21 mouse cellular contexts compared by ENCODE assay signal in genomic region chr5:147023245-147023970, GRCm38 (mm10). TPM values are rescaled to one million over a fixed set of nuclear protein-coding genes. Genes with fewer than 3 reads are reported as not detected.
DNase-seq lines count a peak whose midpoint lies in the region; ATAC-seq and TF ChIP-seq lines count a peak whose summit lies in the region.
"Had no signal": no experiment of that assay in that cellular context is flagged by ENCODE, and none has a peak within 500 bp of the region (broad histone marks: within the 10 kb centered on the region; RNA-seq: fewer than 3 reads in every experiment).

No protein-coding gene starts in this region.

- H3K9me3 ChIP-seq in hindbrain, embryonic 13.5 days, result no peaks in the 10 kb centered on the region
- H3K9me3 ChIP-seq in hindbrain, postnatal 0 days (ENCODE audit: low read length), result no peaks in the 10 kb centered on the region
- H3K9me3 ChIP-seq: embryonic facial prominence, embryonic 13.5 days; forebrain, embryonic 15.5 days; G1E; limb, embryonic 15.5 days; liver, embryonic 15.5 days; midbrain, embryonic 15.5 days had no signal

- H3K27me3 ChIP-seq in hindbrain, embryonic 13.5 days, result no peaks in the 10 kb centered on the region
- H3K27me3 ChIP-seq in hindbrain, postnatal 0 days (ENCODE audit: insufficient read depth, low read length), result no peaks in the 10 kb centered on the region
- no peaks in the 10 kb centered on the region for H3K27me3 ChIP-seq in testis, adult 2 months (ENCODE audit: control insufficient read depth, insufficient read depth, low read length)
- H3K27me3 ChIP-seq: embryonic facial prominence, embryonic 13.5 days; forebrain, embryonic 15.5 days; limb, embryonic 15.5 days; liver, embryonic 15.5 days; midbrain, embryonic 15.5 days had no signal

- peaks cover 30% of the 10 kb centered on the region for H3K36me3 ChIP-seq in hindbrain, embryonic 13.5 days
- H3K36me3 ChIP-seq in hindbrain, postnatal 0 days (ENCODE audit: insufficient read depth, low read length), result peaks cover 12% of the 10 kb centered on the region; the same call in 1 of the 2 replicates
- H3K36me3 ChIP-seq in testis, adult 2 months (ENCODE audit: control insufficient read depth, insufficient read depth, low read length), result peaks cover 1% of the 10 kb centered on the region
- H3K36me3 ChIP-seq: midbrain, embryonic 15.5 days had no signal

- no peak overlapping the region for H3K27ac ChIP-seq in hindbrain, embryonic 13.5 days
- no peak overlapping the region for H3K27ac ChIP-seq in hindbrain, postnatal 0 days
- H3K27ac ChIP-seq in testis, adult 2 months (ENCODE audit: control insufficient read depth, insufficient read depth, low read depth, low read length), result 0 out of 2 replicates have a peak overlapping the region, but pooled peaks have one; percentile 10
- H3K27ac ChIP-seq: embryonic facial prominence, embryonic 13.5 days; forebrain, embryonic 15.5 days; heart, adult 2 months; limb, embryonic 15.5 days; liver, embryonic 15.5 days; midbrain, embryonic 15.5 days; stomach, postnatal 0 days had no signal

- H3K4me2 ChIP-seq in hindbrain, embryonic 13.5 days, result no peak overlapping the region
- no peak overlapping the region for H3K4me2 ChIP-seq in hindbrain, postnatal 0 days (ENCODE audit: low read depth, low read length)
- H3K4me2 ChIP-seq: embryonic facial prominence, embryonic 13.5 days; forebrain, embryonic 15.5 days; limb, embryonic 15.5 days; liver, embryonic 15.5 days; midbrain, embryonic 15.5 days had no signal

- 0 out of 2 replicates have a peak overlapping the region, but pooled peaks have one; percentile 5 for H3K9ac ChIP-seq in hindbrain, embryonic 13.5 days
- H3K9ac ChIP-seq in hindbrain, postnatal 0 days (replicated peaks; ENCODE audit: low read length), result no peak overlapping the region
- H3K9ac ChIP-seq: embryonic facial prominence, embryonic 13.5 days; forebrain, embryonic 15.5 days; limb, embryonic 15.5 days; liver, embryonic 15.5 days; midbrain, embryonic 15.5 days had no signal

- TF ChIP-seq CTCF in hindbrain, postnatal 0 days (IDR thresholded peaks at IDR 0.05; ENCODE audit: low read depth), result no peak
- TF ChIP-seq CTCF in testis, adult 2 months (IDR thresholded peaks at IDR 0.05; ENCODE audit: control insufficient read depth, insufficient read depth, insufficient replicate concordance, low read depth, low read length), result no peak

- no peak for DNase-seq in hindbrain, postnatal 0 days (ENCODE audit: low spot score)
- no peak for DNase-seq in testis, postnatal 14 days (ENCODE audit: low spot score)
- peak; percentile 76 to 82 for DNase-seq in cerebellum, postnatal 14 days
- DNase-seq in gastrocnemius, adult 18-20 months (ENCODE audit: low spot score), result no peak
- DNase-seq: gastrocnemius, postnatal 25 days; heart, adult 2 months; kidney, adult 18-20 months; kidney, postnatal 10 days; right cerebral cortex, postnatal 4 days; thymus, postnatal 25 days had no signal

- no peak overlapping the region for H3K4me3 ChIP-seq in hindbrain, embryonic 13.5 days
- H3K4me3 ChIP-seq in hindbrain, postnatal 0 days (ENCODE audit: low read length), result no peak overlapping the region
- no peak overlapping the region for H3K4me3 ChIP-seq in testis, adult 2 months (ENCODE audit: control insufficient read depth, low read depth, low read length)
- H3K4me3 ChIP-seq: embryonic facial prominence, embryonic 13.5 days; forebrain, embryonic 15.5 days; heart, adult 2 months; limb, embryonic 15.5 days; liver, embryonic 15.5 days; midbrain, embryonic 15.5 days; myocyte had no signal

- ATAC-seq in hindbrain, embryonic 13.5 days (ENCODE audit: low FRiP score), result no peak
- ATAC-seq in hindbrain, postnatal 0 days, result no peak
- no peak for ATAC-seq in megakaryocyte, adult 5-6 weeks (ENCODE audit: poor library complexity, severe bottlenecking)
- ATAC-seq: forebrain, embryonic 15.5 days; midbrain, embryonic 15.5 days had no signal

- TF ChIP-seq POLR2A in testis, adult 2 months (IDR thresholded peaks at IDR 0.05; ENCODE audit: control insufficient read depth, low read depth, low read length), result no peak

- peaks cover 6% of the 10 kb centered on the region; the same call in 1 of the 2 replicates for H3K4me1 ChIP-seq in hindbrain, embryonic 13.5 days (replicated peaks)
- H3K4me1 ChIP-seq in hindbrain, postnatal 0 days (ENCODE audit: insufficient read depth, low read length), result no peaks in the 10 kb centered on the region
- no peaks in the 10 kb centered on the region for H3K4me1 ChIP-seq in testis, adult 2 months (ENCODE audit: control insufficient read depth, insufficient read depth, low read length)
- H3K4me1 ChIP-seq: embryonic facial prominence, embryonic 13.5 days; forebrain, embryonic 15.5 days; limb, embryonic 15.5 days; liver, embryonic 15.5 days; midbrain, embryonic 15.5 days had no signal

- 81% methylated on average over 18 of the region's 18 CpGs for WGBS in hindbrain, embryonic 13.5 days
- 68% methylated on average over 18 of the region's 18 CpGs for WGBS in hindbrain, postnatal 0 days

RNA-seq across cellular contexts. Expression of gene Lnx2, which starts 53.0 kb away (rescaled TPM):
- 4.3 and 4.7 TPM in 2 replicates for polyA plus RNA-seq in hindbrain, embryonic 13.5 days (2015; fragmentation: Nextera tagmentation; extraction: Ambion mirVana)
- 7.4 and 9.7 TPM in 2 replicates for total RNA-seq in hindbrain, postnatal 0 days (2014; rRNA removed)
- 3.0 and 3.3 TPM in 2 replicates for polyA plus RNA-seq in hindbrain, postnatal 0 days (2015; fragmentation: Nextera tagmentation; extraction: Ambion mirVana)
- 9.5 and 10.8 TPM in 2 replicates for polyA plus RNA-seq in testis, adult 2 months (2012; rRNA removed)
- total RNA-seq in gastrocnemius, adult 18-20 months (2021), result 1 to 10 TPM; 2.2 to 2.5 TPM
- total RNA-seq in megakaryocyte, adult 5-6 weeks (2015), result 5.0 and 6.8 TPM in 2 replicates
- 9.7 and 10.4 TPM in 2 replicates for total RNA-seq in megakaryocyte, adult 5-6 weeks (2017)

RNA-seq across cellular contexts. Expression of gene Polr1d, which starts 53.4 kb away (rescaled TPM):
- 103 and 107 TPM in 2 replicates for polyA plus RNA-seq in hindbrain, embryonic 13.5 days (2015; fragmentation: Nextera tagmentation; extraction: Ambion mirVana)
- total RNA-seq in hindbrain, postnatal 0 days (2014; rRNA removed), result 53.7 and 55.0 TPM in 2 replicates
- 103 and 106 TPM in 2 replicates for polyA plus RNA-seq in hindbrain, postnatal 0 days (2015; fragmentation: Nextera tagmentation; extraction: Ambion mirVana)
- 136 and 138 TPM in 2 replicates for polyA plus RNA-seq in testis, adult 2 months (2012; rRNA removed)
- total RNA-seq in gastrocnemius, adult 18-20 months (2021), result 10 to 100 TPM; 83.4 to 85.4 TPM
- 126 and 134 TPM in 2 replicates for total RNA-seq in megakaryocyte, adult 5-6 weeks (2015)
- 107 and 113 TPM in 2 replicates for total RNA-seq in megakaryocyte, adult 5-6 weeks (2017)

RNA-seq across cellular contexts. Expression of gene Mtif3, which starts 59.8 kb away (rescaled TPM):
- polyA plus RNA-seq in hindbrain, embryonic 13.5 days (2015; fragmentation: Nextera tagmentation; extraction: Ambion mirVana), result 24.7 and 26.5 TPM in 2 replicates
- 9.9 and 11.7 TPM in 2 replicates for total RNA-seq in hindbrain, postnatal 0 days (2014; rRNA removed)
- polyA plus RNA-seq in hindbrain, postnatal 0 days (2015; fragmentation: Nextera tagmentation; extraction: Ambion mirVana), result 20.3 and 21.1 TPM in 2 replicates
- polyA plus RNA-seq in testis, adult 2 months (2012; rRNA removed), result 10.3 and 11.2 TPM in 2 replicates
- 10 to 100 TPM; 22.1 to 24.3 TPM for total RNA-seq in gastrocnemius, adult 18-20 months (2021)
- 7.1 and 8.9 TPM in 2 replicates for total RNA-seq in megakaryocyte, adult 5-6 weeks (2015)
- 30.7 and 37.1 TPM in 2 replicates for total RNA-seq in megakaryocyte, adult 5-6 weeks (2017)

Comparison
In these comparisons a context has a peak if more than half of its experiments do, and no peak if none do; other contexts are left out.
1. DNase-seq: peak in cerebellum, postnatal 14 days (2 of 2); none in hindbrain, postnatal 0 days (single experiment), testis, postnatal 14 days (single experiment) and gastrocnemius, adult 18-20 months (single experiment).